Mouse (Mus musculus): ENCODE results near the gene Map3k13. TPM values are rescaled to one million over a fixed set of nuclear protein-coding genes. Genes with fewer than 3 reads are reported as not detected.

Gene Map3k13
- polyA plus RNA-seq, 1 experiment from 2014 or later: 4.7 TPM

GRCm38 (mm10) chr16:21848847-21849246 lies 54.7 kb downstream of the Map3k13 start:
- no peak for ATAC-seq
- 83% methylated on average over 4 of the region's 4 CpGs for WGBS
- Histone ChIP-seq H3K9me3 (ENCODE audit: control insufficient read depth) (no peaks in the 10 kb centered on the region), H3K4me2 (replicated peaks; ENCODE audit: low read depth) (no peak overlapping the region), H3K36me3 (ENCODE audit: control insufficient read depth, insufficient read depth) (no peaks in the 10 kb centered on the region), H3K4me1 (replicated peaks; ENCODE audit: control insufficient read depth, insufficient read depth, low read length) (no peaks in the 10 kb centered on the region), H3K27me3 (replicated peaks; ENCODE audit: control insufficient read depth, insufficient read depth, low read length) (no peaks in the 10 kb centered on the region), H3K9ac (ENCODE audit: low read depth, low read length) (no peak overlapping the region), H3K4me3 (ENCODE audit: low read depth, low read length) (no peak overlapping the region), H3K27ac (ENCODE audit: low read depth, low read length) (no peak overlapping the region)
- TF ChIP-seq CTCF (IDR thresholded peaks at IDR 0.05; ENCODE audit: low read depth): no peak

GRCm38 (mm10) chr16:21852374-21852773 lies 58.2 kb downstream of the Map3k13 start:
- no peak overlapping the region for H3K4me3 ChIP-seq (ENCODE audit: low read depth, low read length)
- 84% methylated on average over 7 of the region's 7 CpGs for WGBS
- H3K4me2 ChIP-seq (replicated peaks; ENCODE audit: low read depth): no peak overlapping the region
- H3K4me1 ChIP-seq (replicated peaks; ENCODE audit: control insufficient read depth, insufficient read depth, low read length): no peaks in the 10 kb centered on the region
- TF ChIP-seq CTCF (IDR thresholded peaks at IDR 0.05; ENCODE audit: low read depth): no peak
- ATAC-seq: no peak
- no peaks in the 10 kb centered on the region for H3K27me3 ChIP-seq (replicated peaks; ENCODE audit: control insufficient read depth, insufficient read depth, low read length)
- no peaks in the 10 kb centered on the region for H3K9me3 ChIP-seq (ENCODE audit: control insufficient read depth)
- H3K27ac ChIP-seq (ENCODE audit: low read depth, low read length): 0 out of 2 replicates have a peak overlapping the region, but pooled peaks have one; percentile 75
- H3K9ac ChIP-seq (ENCODE audit: low read depth, low read length): no peak overlapping the region
- no peaks in the 10 kb centered on the region for H3K36me3 ChIP-seq (ENCODE audit: control insufficient read depth, insufficient read depth)

GRCm38 (mm10) chr16:21853446-21853941 lies 59.3 kb downstream of the Map3k13 start:
- H3K4me1 ChIP-seq (replicated peaks; ENCODE audit: control insufficient read depth, insufficient read depth, low read length): no peaks in the 10 kb centered on the region
- H3K9me3 ChIP-seq (ENCODE audit: control insufficient read depth): no peaks in the 10 kb centered on the region
- H3K9ac ChIP-seq (ENCODE audit: low read depth, low read length): no peak overlapping the region
- peak overlapping the region; percentile 75; the same call in 1 of the 2 replicates for H3K27ac ChIP-seq (ENCODE audit: low read depth, low read length)
- no peaks in the 10 kb centered on the region for H3K27me3 ChIP-seq (replicated peaks; ENCODE audit: control insufficient read depth, insufficient read depth, low read length)
- H3K4me2 ChIP-seq (replicated peaks; ENCODE audit: low read depth): peak overlapping the region; percentile 37; the same call in 1 of the 2 replicates
- TF ChIP-seq CTCF (IDR thresholded peaks at IDR 0.05; ENCODE audit: low read depth): no peak
- H3K4me3 ChIP-seq (ENCODE audit: low read depth, low read length): no peak overlapping the region
- no peaks in the 10 kb centered on the region for H3K36me3 ChIP-seq (ENCODE audit: control insufficient read depth, insufficient read depth)
- ATAC-seq: no peak
- 38% methylated on average over 7 of the region's 7 CpGs for WGBS

- TF ChIP-seq CTCF (IDR thresholded peaks at IDR 0.05; ENCODE audit: low read depth): no peak
- Histone ChIP-seq H3K4me2 (replicated peaks; ENCODE audit: low read depth) (peak overlapping the region; percentile 56), H3K27me3 (replicated peaks; ENCODE audit: control insufficient read depth, insufficient read depth, low read length) (no peaks in the 10 kb centered on the region), H3K4me3 (ENCODE audit: low read depth, low read length) (peak overlapping the region; percentile 17), H3K9me3 (ENCODE audit: control insufficient read depth) (no peaks in the 10 kb centered on the region), H3K4me1 (replicated peaks; ENCODE audit: control insufficient read depth, insufficient read depth, low read length) (no peaks in the 10 kb centered on the region), H3K9ac (ENCODE audit: low read depth, low read length) (no peak overlapping the region; the same call in 1 of the 2 replicates), H3K36me3 (ENCODE audit: control insufficient read depth, insufficient read depth) (no peaks in the 10 kb centered on the region), H3K27ac (ENCODE audit: low read depth, low read length) (peak overlapping the region; percentile 75)
- 39% methylated on average over 5 of the region's 5 CpGs for WGBS
- peak; percentile 60 for ATAC-seq
These were observed 60.6 kb downstream of the Map3k13 start for GRCm38 (mm10) chr16:21854589-21855284.

GRCm38 (mm10) chr16:21856134-21856533 lies 62.0 kb downstream of the Map3k13 start:
- peak overlapping the region; percentile 75 for H3K27ac ChIP-seq (ENCODE audit: low read depth, low read length)
- 0 out of 2 replicates have a peak overlapping the region, but pooled peaks have one; percentile 28 for H3K9ac ChIP-seq (ENCODE audit: low read depth, low read length)
- no peak for ATAC-seq
- peak overlapping the region; percentile 17 for H3K4me3 ChIP-seq (ENCODE audit: low read depth, low read length)
- no peaks in the 10 kb centered on the region for H3K27me3 ChIP-seq (replicated peaks; ENCODE audit: control insufficient read depth, insufficient read depth, low read length)
- no peak for TF ChIP-seq CTCF (IDR thresholded peaks at IDR 0.05; ENCODE audit: low read depth)
- no peaks in the 10 kb centered on the region for H3K36me3 ChIP-seq (ENCODE audit: control insufficient read depth, insufficient read depth)
- H3K4me2 ChIP-seq (replicated peaks; ENCODE audit: low read depth): peak overlapping the region; percentile 56
- peaks cover 9% of the 10 kb centered on the region; the same call in 1 of the 2 replicates for H3K4me1 ChIP-seq (replicated peaks; ENCODE audit: control insufficient read depth, insufficient read depth, low read length)
- H3K9me3 ChIP-seq (ENCODE audit: control insufficient read depth): no peaks in the 10 kb centered on the region
- WGBS: 81% methylated on average over 5 of the region's 5 CpGs

- 40% methylated on average over 4 of the region's 4 CpGs for WGBS
- Histone ChIP-seq H3K4me2 (replicated peaks; ENCODE audit: low read depth) (no peak overlapping the region; the same call in 1 of the 2 replicates), H3K9me3 (ENCODE audit: control insufficient read depth) (no peaks in the 10 kb centered on the region), H3K36me3 (ENCODE audit: control insufficient read depth, insufficient read depth) (no peaks in the 10 kb centered on the region), H3K4me3 (ENCODE audit: low read depth, low read length) (no peak overlapping the region), H3K27me3 (replicated peaks; ENCODE audit: control insufficient read depth, insufficient read depth, low read length) (no peaks in the 10 kb centered on the region), H3K9ac (ENCODE audit: low read depth, low read length) (no peak overlapping the region; the same call in 1 of the 2 replicates), H3K27ac (ENCODE audit: low read depth, low read length) (peak overlapping the region; percentile 70), H3K4me1 (replicated peaks; ENCODE audit: control insufficient read depth, insufficient read depth, low read length) (peaks cover 9% of the 10 kb centered on the region; the same call in 1 of the 2 replicates)
- no peak for TF ChIP-seq CTCF (IDR thresholded peaks at IDR 0.05; ENCODE audit: low read depth)
- ATAC-seq: no peak; the same call in 1 of the 2 replicates
These were observed 63.0 kb downstream of the Map3k13 start for GRCm38 (mm10) chr16:21857126-21857644.
